8 mouse cellular contexts compared by ENCODE assay signal in the genomic region with DNA sequence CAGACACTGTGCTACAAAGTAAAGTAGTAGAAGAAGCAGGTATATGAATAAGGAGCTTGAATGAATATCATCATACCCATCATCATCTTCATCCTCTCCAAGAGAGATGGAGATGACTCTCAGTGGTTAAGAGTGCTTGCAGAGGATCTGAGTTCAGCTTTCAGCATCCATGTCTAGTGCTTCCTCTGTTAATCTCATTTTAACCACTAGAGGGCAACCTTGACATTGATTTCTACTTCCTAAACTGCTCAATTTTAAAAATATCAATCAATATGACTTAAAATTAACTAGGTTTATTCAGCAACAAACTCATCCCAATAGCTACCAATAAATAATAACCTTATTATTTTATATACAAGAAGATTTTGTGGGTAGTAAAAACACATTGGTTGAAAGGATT. TPM values are rescaled to one million over a fixed set of nuclear protein-coding genes. Genes with fewer than 3 reads are reported as not detected.
DNase-seq lines count a peak whose midpoint lies in the region; ATAC-seq lines count a peak whose summit lies in the region.

No protein-coding gene starts in this region.

- ATAC-seq in embryonic facial prominence, embryonic 11.5 days (replicated peaks; ENCODE audit: insufficient number of reproducible peaks, low FRiP score, low TSS enrichment, low read depth) = no peak
- 0 out of 2 replicates have a peak, but pooled peaks have one; percentile 21 for ATAC-seq in liver, embryonic 12.5 days
- no peak for ATAC-seq in cerebellum, adult (ENCODE audit: insufficient number of reproducible peaks, low FRiP score, low TSS enrichment)

- no peak overlapping the region for H3K27ac ChIP-seq in embryonic facial prominence, embryonic 11.5 days (replicated peaks; ENCODE audit: low read depth, low read length)
- H3K27ac ChIP-seq in embryonic facial prominence, embryonic 10.5 days (replicated peaks) = no peak overlapping the region
- no peak overlapping the region for H3K27ac ChIP-seq in liver, embryonic 12.5 days

- H3K36me3 ChIP-seq in embryonic facial prominence, embryonic 11.5 days (replicated peaks; ENCODE audit: control insufficient read depth, insufficient read depth, low read depth, low read length) = no peaks in the 10 kb centered on the region
- H3K36me3 ChIP-seq in embryonic facial prominence, embryonic 10.5 days (replicated peaks) = peaks cover 24% of the 10 kb centered on the region
- peaks cover 30% of the 10 kb centered on the region for H3K36me3 ChIP-seq in liver, embryonic 12.5 days

- H3K4me3 ChIP-seq in embryonic facial prominence, embryonic 11.5 days (ENCODE audit: low read depth, low read length) = no peak overlapping the region
- H3K4me3 ChIP-seq in embryonic facial prominence, embryonic 10.5 days = no peak overlapping the region
- no peak overlapping the region for H3K4me3 ChIP-seq in liver, embryonic 12.5 days

- H3K4me2 ChIP-seq in embryonic facial prominence, embryonic 11.5 days (ENCODE audit: low read depth, low read length) = no peak overlapping the region
- no peak overlapping the region for H3K4me2 ChIP-seq in liver, embryonic 12.5 days

- H3K27me3 ChIP-seq in embryonic facial prominence, embryonic 11.5 days (ENCODE audit: control insufficient read depth, insufficient read depth, low read length) = no peaks in the 10 kb centered on the region
- no peaks in the 10 kb centered on the region for H3K27me3 ChIP-seq in embryonic facial prominence, embryonic 10.5 days (replicated peaks; ENCODE audit: low read depth, poor library complexity, severe bottlenecking)
- H3K27me3 ChIP-seq in liver, embryonic 12.5 days (replicated peaks) = no peaks in the 10 kb centered on the region

- H3K9me3 ChIP-seq in embryonic facial prominence, embryonic 11.5 days (replicated peaks; ENCODE audit: control insufficient read depth, low read length) = no peaks in the 10 kb centered on the region
- H3K9me3 ChIP-seq in embryonic facial prominence, embryonic 10.5 days = no peaks in the 10 kb centered on the region
- no peaks in the 10 kb centered on the region for H3K9me3 ChIP-seq in liver, embryonic 12.5 days (replicated peaks)

- no peak overlapping the region for H3K9ac ChIP-seq in embryonic facial prominence, embryonic 11.5 days (replicated peaks; ENCODE audit: low read length)
- no peak overlapping the region for H3K9ac ChIP-seq in liver, embryonic 12.5 days

- H3K4me1 ChIP-seq in embryonic facial prominence, embryonic 11.5 days (ENCODE audit: control insufficient read depth, insufficient read depth, low read length) = no peaks in the 10 kb centered on the region
- peaks cover 3% of the 10 kb centered on the region; the same call in 1 of the 2 replicates for H3K4me1 ChIP-seq in embryonic facial prominence, embryonic 10.5 days
- peaks cover 21% of the 10 kb centered on the region for H3K4me1 ChIP-seq in liver, embryonic 12.5 days

- peak; percentile 66 for DNase-seq in embryonic facial prominence, embryonic 11.5 days (ENCODE audit: low spot score)
- DNase-seq in embryonic facial prominence, embryonic 10.5 days (ENCODE audit: low spot score) = no peak
- DNase-seq in liver = no peak
- peak; percentile 14 for DNase-seq in brain, embryonic 18.5 days (ENCODE audit: low read depth, low spot score)
- DNase-seq in lung, postnatal 36 days = peak; percentile 79
- no peak for DNase-seq in gastrocnemius, postnatal 25 days

RNA-seq across cellular contexts. Expression of a gene that starts 36.8 kb away (rescaled TPM):
- 52.6 and 63.6 TPM in 2 replicates for polyA plus RNA-seq in embryonic facial prominence, embryonic 11.5 days (2014; fragmentation: Nextera tagmentation; extraction: Ambion mirVana)
- 47.9 and 49.5 TPM in 2 replicates for polyA plus RNA-seq in embryonic facial prominence, embryonic 10.5 days (2016; fragmentation: Nextera tagmentation; extraction: Ambion mirVana)
- 31.3 and 36.5 TPM in 2 replicates for polyA plus RNA-seq in liver, embryonic 12.5 days (2016; fragmentation: Nextera tagmentation; extraction: Ambion mirVana)
- 100 to 1,000 TPM; 263 to 303 TPM for total RNA-seq in gastrocnemius, postnatal 25 days (2021)

Comparison
In these comparisons a context has a peak if more than half of its experiments do, and no peak if none do; other contexts are left out.
1. DNase-seq: peak in embryonic facial prominence, embryonic 11.5 days (single experiment), brain, embryonic 18.5 days (single experiment) and lung, postnatal 36 days (single experiment); none in embryonic facial prominence, embryonic 10.5 days (single experiment), liver (single experiment) and gastrocnemius, postnatal 25 days (single experiment).